Mouse (Mus musculus) ovary, postnatal 10 days (tissue): ENCODE results near the gene Pfdn6.
"Not testable (repeated sequence)": the region's sequence is repeated elsewhere in the genome, so short reads cannot be mapped to it uniquely, and the experiment has no call there.

Source experiments
- DNase-seq: peaks from one replicate; pipeline ENCODE4 v3.0.0; 2022; ENCODE audit warnings: low spot score

Pfdn6 gene

GRCm38 (mm10) chr17:33897114-33897794 lies 42.9 kb downstream of the Pfdn6 start:
- no peak for DNase-seq

- not testable (repeated sequence) for DNase-seq
Measured at GRCm38 (mm10) chr17:33893011-33893410, 47.1 kb downstream of the Pfdn6 start.

GRCm38 (mm10) chr17:33892429-33892828 lies 47.7 kb downstream of the Pfdn6 start:
- no peak for DNase-seq

GRCm38 (mm10) chr17:33891892-33892291 lies 48.3 kb downstream of the Pfdn6 start:
- not testable (repeated sequence) for DNase-seq

GRCm38 (mm10) chr17:33891357-33891756 lies 48.8 kb downstream of the Pfdn6 start:
- DNase-seq: no peak

- peak; percentile 95 for DNase-seq
Measured at GRCm38 (mm10) chr17:33890533-33891059, 49.5 kb downstream of the Pfdn6 start, which contains the start of gene Kifc1. Gene Kifc1, minus strand, starts transcription at chr17:33890661.

GRCm38 (mm10) chr17:33889941-33890532 lies 50.1 kb downstream of the Pfdn6 start:
- not testable (repeated sequence) for DNase-seq
